Mouse (Mus musculus): ENCODE measurements around the gene Slc16a12.
"Not testable (repeated sequence)": the region's sequence is repeated elsewhere in the genome, so short reads cannot be mapped to it uniquely, and the experiment has no call there.

The Slc16a12 gene

GRCm38 (mm10) chr19:34746688-34747504 lies at the start of gene Slc16a12:
Gene Slc16a12, minus strand, starts transcription at chr19:34747289.
- DNase-seq (ENCODE audit: low read depth, low spot score), result no peak

- DNase-seq (ENCODE audit: low read depth, low spot score), result no peak
Observed at GRCm38 (mm10) chr19:34796396-34796795, 49.3 kb upstream of the Slc16a12 start.

GRCm38 (mm10) chr19:34782491-34782890 lies 35.4 kb upstream of the Slc16a12 start:
- no peak for DNase-seq (ENCODE audit: low read depth, low spot score)

GRCm38 (mm10) chr19:34778993-34779392 lies 31.9 kb upstream of the Slc16a12 start:
- DNase-seq (ENCODE audit: low read depth, low spot score), result no peak

- DNase-seq (ENCODE audit: low read depth, low spot score), result no peak
Observed at GRCm38 (mm10) chr19:34778098-34778497, 31.0 kb upstream of the Slc16a12 start.

- DNase-seq (ENCODE audit: low read depth, low spot score), result peak; percentile 12
Observed at GRCm38 (mm10) chr19:34772775-34773174, 25.7 kb upstream of the Slc16a12 start.

- DNase-seq (ENCODE audit: low read depth, low spot score), result no peak
Observed at GRCm38 (mm10) chr19:34770764-34771163, 23.7 kb upstream of the Slc16a12 start.

GRCm38 (mm10) chr19:34758754-34759153 lies 11.7 kb upstream of the Slc16a12 start:
- DNase-seq (ENCODE audit: low read depth, low spot score), result no peak

- DNase-seq (ENCODE audit: low read depth, low spot score), result no peak
Observed at GRCm38 (mm10) chr19:34756561-34757240, 9.6 kb upstream of the Slc16a12 start.

GRCm38 (mm10) chr19:34755680-34756079 lies 8.6 kb upstream of the Slc16a12 start:
- no peak for DNase-seq (ENCODE audit: low read depth, low spot score)

GRCm38 (mm10) chr19:34753243-34753642 lies 6.2 kb upstream of the Slc16a12 start:
- no peak for DNase-seq (ENCODE audit: low read depth, low spot score)

- DNase-seq (ENCODE audit: low read depth, low spot score), result no peak
Observed at GRCm38 (mm10) chr19:34752391-34753092, 5.5 kb upstream of the Slc16a12 start.

- no peak for DNase-seq (ENCODE audit: low read depth, low spot score)
Observed at GRCm38 (mm10) chr19:34751150-34751549, 4.1 kb upstream of the Slc16a12 start.

- DNase-seq (ENCODE audit: low read depth, low spot score), result no peak
Observed at GRCm38 (mm10) chr19:34748992-34749391, 1.9 kb upstream of the Slc16a12 start.

- not testable (repeated sequence) for DNase-seq (ENCODE audit: low read depth, low spot score)
Observed at GRCm38 (mm10) chr19:34747969-34748368, 880 bp upstream of the Slc16a12 start.

GRCm38 (mm10) chr19:34746201-34746600 lies 888 bp downstream of the Slc16a12 start:
- no peak for DNase-seq (ENCODE audit: low read depth, low spot score)

- no peak for DNase-seq (ENCODE audit: low read depth, low spot score)
Observed at GRCm38 (mm10) chr19:34745012-34745411, 2.1 kb downstream of the Slc16a12 start.

- no peak for DNase-seq (ENCODE audit: low read depth, low spot score)
Observed at GRCm38 (mm10) chr19:34737916-34738315, 9.2 kb downstream of the Slc16a12 start.

- no peak for DNase-seq (ENCODE audit: low read depth, low spot score)
Observed at GRCm38 (mm10) chr19:34735900-34736299, 11.2 kb downstream of the Slc16a12 start.

- no peak for DNase-seq (ENCODE audit: low read depth, low spot score)
Observed at GRCm38 (mm10) chr19:34733020-34733419, 14.1 kb downstream of the Slc16a12 start.

- DNase-seq (ENCODE audit: low read depth, low spot score), result no peak
Observed at GRCm38 (mm10) chr19:34731356-34731755, 15.7 kb downstream of the Slc16a12 start.

GRCm38 (mm10) chr19:34730584-34730983 lies 16.5 kb downstream of the Slc16a12 start:
- no peak for DNase-seq (ENCODE audit: low read depth, low spot score)
